Mouse (Mus musculus) CH12F3 (cell line): ENCODE data around the gene Csf3.
"Not testable (repeated sequence)": the region's sequence is repeated elsewhere in the genome, so short reads cannot be mapped to it uniquely, and the experiment has no call there.

Experiments used
- in situ Hi-C: fragments of 300-500 bp; cut with MboI; formaldehyde crosslinking; loops from 2 replicates; pipeline ENCODE4 v1.14.3; 2020; ENCODE audit warnings: low sequenced_read_pairs

Gene Csf3

DNA sequence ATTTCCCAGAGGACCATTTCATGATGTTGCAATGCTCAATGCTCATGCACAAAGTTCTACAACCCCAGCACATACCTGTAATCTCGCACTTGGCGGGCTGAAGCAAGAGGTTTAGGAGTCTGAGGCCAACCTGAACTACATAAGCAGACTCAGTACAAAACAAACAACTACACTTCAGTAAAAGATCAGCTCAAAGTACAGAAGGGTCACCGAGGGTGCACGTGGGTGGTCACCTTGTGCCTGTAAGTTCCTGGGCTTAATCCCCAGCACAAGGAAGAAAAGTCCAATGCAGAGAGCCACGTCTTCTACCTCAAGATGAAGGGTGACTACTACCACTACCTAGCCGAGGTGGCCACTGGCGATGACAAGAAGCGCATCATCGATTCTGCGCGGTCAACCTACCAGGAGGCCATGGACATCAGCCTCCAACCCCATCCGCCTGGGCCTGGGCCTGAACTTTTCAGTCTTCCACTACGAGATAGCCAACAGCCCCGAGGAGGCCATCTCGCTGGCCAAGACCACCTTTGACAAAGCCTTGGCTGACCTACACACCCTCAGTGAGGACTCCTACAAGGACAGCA lies 25.0 kb downstream of the Csf3 start:
- in situ Hi-C loops, result loop anchor here (10.0 kb wide), 1 partner anchor 59 kb away; no protein-coding TSS in a partner anchor

DNA sequence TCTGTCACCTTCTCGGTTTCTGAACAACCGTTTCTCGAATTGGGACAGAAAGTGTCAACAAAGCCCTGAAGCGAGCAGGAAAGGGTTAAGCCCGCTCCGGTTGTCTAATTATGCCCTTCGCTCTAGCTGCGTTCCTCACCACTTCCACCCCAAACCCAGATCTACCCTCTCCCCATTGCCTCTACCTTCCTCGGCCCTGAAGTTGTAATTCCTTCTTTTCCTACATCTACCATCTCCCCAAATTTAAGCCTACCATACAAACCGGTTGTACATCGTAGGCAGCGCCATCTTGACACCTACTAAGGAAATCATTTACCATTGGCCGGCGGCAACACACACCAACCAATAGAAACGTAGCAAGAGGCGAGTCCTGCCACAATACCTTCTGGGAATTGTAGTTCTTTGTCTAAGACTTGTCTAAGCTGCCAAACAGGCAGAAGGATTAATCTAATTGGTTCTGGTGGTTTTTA lies 28.1 kb downstream of the Csf3 start, which contains the start of gene Med24:
Gene Med24, minus strand, starts transcription at position 317 of the 470 bp plus-strand sequence.
- in situ Hi-C loops, result loop anchor here (10.0 kb wide), 1 partner anchor 56 kb away; no protein-coding TSS in a partner anchor

DNA sequence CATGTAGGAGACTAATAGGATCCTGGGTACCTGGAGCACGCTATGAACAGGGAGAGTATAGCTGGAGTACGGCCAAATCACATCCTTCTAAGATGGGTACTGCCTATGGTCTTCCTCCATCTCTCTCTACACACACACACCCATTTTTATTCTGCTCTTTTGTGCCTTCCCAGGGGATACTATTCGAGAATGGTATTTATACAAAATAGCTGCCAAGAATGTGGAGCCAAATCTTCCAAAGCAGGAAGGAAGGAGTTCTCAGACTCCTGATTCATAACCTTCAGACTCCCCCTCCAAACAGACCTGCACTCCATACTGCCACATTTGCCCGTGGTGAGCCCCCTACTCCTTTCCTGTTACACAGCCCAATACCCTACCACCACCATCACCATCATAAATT lies 29.7 kb downstream of the Csf3 start:
- in situ Hi-C loops, result no loop called here

DNA sequence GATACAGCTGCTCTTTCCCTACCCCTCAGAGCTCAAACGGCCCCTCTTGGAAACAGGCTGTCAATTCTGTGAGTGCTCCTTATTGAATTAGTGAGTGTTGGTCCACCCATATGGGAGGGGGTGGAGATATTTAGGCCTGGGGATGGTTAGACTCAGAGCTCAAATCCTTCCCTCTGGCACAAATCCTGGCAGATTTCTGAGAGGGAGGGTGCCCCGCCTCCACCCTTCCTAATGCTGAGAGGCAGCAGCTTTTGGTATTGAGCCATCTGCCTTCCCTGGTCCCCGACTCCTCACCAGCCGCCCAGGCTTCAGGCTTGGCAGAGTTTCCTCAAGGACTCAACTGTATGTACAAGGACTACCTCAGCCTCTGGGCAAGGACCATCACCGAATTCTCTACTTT lies 30.1 kb downstream of the Csf3 start:
- in situ Hi-C loops, result no loop called here

DNA sequence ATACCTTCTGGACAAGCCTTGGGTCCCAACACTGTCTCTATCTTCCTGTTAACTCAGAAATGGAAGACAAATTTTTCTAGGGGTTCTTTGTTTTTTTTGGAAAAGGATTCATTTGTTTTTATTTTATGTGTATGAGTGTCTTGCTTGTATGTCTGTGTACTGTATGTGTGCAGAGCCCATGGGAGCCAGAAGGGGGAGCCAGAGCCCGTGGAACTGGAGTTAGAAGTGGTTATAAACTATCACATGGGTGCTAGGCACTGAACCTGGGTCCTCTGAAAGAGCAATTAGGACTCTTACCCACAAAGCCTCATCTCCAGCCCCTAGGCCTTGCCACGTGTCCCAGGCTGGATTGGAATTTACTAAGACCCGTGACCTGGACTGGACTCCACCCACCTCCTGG lies 33.0 kb downstream of the Csf3 start:
- in situ Hi-C loops, result no loop called here

DNA sequence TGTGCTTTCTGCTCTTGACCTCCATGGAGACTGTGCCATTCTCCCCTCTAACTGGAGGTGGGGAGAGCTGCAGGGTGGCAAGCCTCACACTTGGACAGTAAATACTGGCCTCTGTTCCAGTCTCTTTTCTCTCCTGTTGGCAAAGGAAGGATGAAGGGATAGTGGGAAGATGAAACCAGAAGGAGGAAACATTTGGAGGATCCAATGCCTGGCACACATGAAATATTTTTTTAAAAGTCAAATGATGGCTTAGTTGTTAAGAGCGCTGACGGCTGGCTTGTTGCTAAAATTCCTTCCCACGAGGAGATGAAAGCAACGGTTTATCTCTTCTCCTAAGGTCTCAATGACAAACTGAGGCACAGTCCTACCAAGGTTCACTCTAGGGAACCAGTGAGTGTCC lies 34.0 kb downstream of the Csf3 start:
- in situ Hi-C loops, result no loop called here

DNA sequence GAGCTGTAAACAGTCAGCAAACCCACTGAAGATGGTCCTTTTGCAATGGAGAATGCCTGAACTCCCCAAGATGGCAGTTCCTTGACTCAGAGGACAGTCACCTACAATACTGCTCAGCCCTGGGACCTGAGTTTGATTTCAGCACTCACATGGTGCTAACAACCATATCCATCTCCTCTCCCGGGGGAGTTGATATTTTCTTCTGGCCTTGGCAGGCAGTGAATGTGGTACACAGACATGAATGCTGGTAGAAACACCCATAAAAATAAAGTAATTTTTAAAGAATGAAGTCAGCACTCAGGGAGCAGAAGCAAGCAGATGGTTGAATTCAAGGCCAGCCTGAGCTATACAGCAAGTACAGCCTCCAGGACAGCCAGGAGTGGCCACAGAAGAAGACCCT lies 35.1 kb downstream of the Csf3 start:
- in situ Hi-C loops, result no loop called here

DNA sequence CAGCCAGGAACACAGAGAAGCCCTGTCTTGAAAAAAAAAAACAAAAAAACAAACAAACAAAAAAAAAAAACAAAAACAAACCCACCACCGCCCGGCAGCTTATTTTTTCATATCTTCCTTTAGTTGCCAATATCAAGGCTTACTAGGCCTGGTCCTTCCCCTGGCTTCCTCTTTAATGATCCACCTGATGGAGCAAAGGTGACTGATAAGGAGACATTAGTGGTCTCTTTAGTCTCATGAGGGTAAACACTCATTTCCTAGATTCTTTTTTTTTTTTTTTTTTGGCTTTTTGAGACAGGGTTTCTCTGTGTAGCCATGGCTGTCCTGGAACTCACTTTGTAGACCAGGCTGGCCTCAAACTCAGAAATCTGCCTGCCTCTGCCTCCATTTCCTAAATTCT lies 36.2 kb downstream of the Csf3 start:
- in situ Hi-C loops, result not testable (repeated sequence)

DNA sequence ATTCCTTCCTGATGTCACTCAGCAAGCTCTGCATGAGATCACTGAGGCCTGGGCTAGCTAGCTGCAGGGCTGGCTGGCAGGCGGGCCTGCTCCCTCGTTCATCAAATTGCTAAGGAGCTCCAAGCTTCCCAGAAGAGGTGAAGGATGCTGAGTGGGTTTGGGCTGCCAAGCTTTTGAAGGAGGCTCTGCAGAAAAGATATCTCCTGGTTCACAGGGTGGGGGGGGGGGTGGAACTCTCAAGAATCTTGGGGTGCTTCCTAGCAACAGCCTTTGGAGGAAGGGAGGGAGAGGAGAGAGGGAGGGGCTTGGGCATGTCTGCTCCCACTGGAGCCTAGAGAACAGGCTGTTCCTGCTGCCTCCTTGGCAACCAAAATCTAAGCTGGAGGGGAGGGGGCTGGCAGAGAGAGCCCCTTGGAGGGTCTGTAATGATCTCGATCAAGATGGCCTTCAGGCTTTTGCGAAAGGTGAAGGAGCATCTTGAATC lies 37.4 kb downstream of the Csf3 start:
- in situ Hi-C loops, result no loop called here

DNA sequence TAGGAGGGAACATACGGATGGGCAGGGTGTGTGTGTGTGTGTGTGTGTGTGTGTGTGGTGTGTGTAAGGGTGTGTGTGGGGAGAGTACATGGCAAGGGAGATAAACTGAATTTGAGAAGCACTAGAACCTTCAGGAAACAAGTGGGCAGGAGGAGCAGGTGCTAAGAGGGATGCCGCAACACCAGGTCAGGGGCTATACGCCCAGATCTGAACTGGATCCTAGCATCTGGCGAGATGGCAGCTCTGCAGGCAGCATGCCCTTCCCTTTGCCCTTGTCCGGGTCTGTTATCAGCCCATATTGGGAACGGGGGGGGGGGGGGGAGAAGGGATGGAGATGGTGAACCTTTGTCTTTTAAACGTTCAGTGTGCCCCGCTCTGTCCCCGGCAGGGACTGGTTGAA lies 37.9 kb downstream of the Csf3 start:
- in situ Hi-C loops, result no loop called here

DNA sequence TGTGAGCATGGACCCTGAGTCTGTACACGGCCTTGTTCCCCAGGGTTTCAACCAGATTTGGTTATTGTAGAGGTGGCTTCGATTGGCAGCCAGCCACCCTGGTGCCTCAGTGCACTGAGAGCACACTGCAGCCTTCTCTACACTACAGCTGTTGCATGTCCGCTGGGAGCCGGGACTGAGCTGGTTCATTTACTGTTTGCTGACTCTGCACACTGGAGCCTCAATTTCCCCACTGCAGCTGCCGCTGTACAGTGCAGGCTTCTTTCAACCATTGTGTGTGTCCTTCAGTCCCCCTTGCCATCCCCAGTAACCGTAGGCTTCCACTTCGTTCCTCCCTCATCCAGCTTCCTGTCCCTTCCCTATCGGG lies 38.9 kb downstream of the Csf3 start:
- in situ Hi-C loops, result no loop called here

DNA sequence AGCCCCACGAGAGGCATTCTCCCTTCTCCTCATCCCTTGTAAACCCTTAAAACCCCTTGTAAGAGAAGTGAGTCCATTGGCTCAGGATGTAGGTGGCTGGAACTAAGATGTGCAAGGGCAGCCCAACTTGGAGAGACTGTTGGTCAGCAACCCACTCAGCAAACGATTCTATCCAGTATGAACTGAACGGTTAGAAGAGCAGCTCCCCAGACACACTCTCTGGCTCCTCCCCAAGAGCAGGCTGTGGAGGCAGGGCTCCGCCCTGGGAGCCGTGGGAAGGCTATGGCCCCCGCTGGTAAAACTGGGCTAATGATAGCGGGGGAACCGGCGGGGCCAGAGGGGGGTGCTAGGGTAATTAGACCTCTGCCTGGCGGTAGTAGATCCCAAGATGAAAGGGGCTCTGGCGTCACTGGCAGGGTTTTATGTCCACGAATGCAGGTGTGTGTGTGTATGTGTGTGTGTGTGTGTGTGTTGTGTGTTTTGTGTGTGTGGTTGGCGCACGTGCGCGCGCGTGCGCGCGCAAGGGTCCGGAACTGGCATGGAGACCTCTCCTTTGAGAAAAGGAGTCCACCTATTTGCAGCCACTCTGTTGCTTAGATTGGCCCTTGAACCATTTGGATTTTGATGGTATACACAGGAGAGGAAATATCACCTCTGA lies 39.5 kb downstream of the Csf3 start, which contains the start of gene Thra:
Gene Thra, plus strand, starts transcription at position 246 of the 658 bp plus-strand sequence.
- in situ Hi-C loops, result no loop called here

DNA sequence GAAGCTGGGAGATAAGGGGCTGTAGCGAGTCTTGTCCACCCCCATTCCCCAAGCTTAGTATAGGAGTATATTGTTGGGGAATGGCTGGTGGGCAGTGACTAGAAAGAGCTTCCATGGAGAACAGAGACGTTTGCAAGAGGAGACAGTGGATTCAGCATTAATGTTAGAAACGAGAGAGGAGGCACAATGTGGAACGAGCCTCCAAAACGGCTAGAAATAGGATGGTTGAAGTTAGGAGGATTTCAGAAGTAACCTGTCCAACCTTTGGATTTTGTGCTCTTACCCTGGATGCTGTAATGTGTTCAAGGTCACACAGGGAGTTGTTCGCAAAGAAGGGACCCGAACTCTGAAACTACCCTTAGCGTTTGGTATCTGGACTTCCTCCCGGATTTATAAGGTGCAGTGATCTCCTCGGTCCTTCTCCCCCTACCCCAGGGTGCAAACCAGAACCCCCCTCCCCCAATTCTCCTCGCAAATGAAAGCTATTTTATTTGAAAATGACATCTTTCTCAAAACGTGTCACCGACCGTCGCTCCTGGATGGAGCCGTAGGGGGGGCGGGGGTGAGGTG lies 40.1 kb downstream of the Csf3 start:
- in situ Hi-C loops, result no loop called here

DNA sequence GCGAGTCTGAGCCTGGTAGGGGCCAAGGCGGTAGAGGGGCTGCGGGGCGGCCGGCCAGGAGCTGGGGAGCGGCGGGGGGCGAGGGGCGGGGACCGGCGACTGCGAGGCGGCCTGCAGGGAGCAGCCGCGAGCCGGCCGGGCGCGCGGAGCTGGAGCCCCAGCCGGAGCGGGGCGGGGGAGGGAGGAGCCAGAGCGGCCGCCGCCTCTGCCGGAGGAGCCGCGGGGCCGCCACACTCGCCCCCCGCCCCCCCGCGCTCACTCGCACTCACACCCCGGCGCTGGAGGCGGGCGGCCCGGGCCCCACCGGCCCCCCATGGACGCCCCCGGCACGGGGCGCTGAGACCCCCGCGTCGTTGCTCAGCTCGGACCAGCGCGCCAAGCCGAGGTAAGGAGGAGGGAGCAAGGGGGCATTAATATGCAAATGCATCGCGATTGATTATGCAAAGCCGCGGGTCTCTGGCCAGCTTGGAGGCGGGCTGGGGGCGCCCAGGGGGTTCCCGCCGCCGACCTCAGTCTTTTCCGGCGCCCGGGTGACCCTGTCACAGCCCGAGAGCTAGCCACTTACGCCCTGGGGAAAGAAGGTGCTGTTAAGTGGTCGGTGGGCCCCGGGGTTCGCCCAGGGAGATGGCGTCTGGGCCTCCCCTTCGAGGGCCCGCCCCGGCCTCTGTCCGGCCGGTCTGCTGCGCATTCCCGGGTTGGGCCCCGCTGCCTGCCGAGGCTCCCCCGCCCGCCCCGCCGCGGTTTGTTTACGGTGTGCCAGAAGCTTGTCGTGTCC lies 40.7 kb downstream of the Csf3 start:
- in situ Hi-C loops, result no loop called here

DNA sequence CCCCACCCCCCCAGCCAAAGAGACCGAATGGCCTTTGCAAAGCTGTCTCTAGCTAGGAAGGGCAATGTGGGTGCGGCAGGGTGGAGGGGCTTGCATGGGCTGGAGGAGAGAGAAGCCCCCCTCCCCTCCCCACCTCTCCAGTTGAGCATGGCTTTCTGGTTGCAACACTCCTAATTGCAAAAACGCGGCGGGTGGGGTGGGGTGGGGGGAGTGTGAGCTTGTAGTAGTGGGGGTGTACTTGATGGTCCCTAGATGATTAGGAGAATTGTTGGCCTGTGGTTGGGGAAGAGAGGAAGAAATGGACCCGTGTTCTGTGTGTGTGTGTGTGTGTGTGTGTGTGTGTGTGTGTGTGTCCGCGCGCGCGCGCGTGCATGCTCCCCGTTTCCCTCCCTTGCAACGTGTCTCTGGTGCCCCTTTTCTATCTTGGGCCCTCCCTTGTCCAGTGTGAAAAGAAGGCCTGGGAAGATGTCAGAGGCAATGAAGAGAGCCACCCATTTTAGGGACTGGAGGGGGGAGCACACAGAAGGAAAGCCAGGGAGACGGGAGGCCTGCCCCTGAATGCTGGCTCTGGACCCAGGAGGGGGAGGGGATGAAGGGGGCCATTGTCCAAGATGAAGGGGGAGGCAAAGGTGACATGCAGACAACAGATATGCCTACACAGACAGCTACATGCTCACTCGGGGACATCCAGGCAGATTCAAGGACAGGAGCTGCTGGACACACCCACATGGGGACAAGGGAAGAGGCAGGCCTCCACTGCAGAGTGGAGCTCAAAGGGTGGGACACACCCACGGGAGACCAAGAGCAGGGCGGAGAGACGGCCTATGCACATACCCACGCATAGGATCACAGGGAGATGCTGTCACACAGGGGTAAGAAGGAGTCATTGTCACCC lies 41.6 kb downstream of the Csf3 start:
- in situ Hi-C loops, result no loop called here

DNA sequence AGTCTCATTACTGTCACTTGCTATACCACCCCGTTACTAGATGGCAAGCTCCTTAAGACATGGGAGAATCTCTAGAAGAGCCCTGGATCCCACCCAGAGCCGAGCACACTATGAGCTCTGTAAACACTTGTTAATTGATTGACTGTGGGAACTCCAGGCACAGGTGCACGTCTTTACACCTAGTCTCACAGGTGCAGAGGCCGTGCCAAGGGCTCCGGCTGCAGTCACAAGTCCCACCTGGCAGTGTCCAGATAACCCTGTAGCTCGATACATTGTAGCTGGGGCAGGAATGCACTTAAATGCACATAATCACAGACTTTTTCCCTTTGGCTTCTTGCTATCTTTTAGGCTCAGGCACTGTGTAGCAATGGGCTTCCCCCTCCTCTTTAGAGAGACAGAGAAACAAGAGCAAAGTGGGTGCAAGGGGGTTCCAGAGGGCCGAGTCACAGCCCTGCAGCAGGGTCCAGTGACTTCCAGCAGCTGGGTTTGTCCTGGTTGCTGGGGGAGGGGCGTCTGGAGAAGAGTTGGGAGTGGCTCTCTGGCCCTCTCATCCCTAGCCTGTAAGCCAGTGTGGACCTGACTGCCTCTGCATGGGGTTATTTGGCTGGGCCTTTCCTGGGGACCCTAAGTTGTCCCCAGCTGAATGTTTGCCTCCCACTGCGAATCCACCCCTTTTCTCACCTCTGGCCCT lies 42.7 kb downstream of the Csf3 start:
- in situ Hi-C loops, result no loop called here

DNA sequence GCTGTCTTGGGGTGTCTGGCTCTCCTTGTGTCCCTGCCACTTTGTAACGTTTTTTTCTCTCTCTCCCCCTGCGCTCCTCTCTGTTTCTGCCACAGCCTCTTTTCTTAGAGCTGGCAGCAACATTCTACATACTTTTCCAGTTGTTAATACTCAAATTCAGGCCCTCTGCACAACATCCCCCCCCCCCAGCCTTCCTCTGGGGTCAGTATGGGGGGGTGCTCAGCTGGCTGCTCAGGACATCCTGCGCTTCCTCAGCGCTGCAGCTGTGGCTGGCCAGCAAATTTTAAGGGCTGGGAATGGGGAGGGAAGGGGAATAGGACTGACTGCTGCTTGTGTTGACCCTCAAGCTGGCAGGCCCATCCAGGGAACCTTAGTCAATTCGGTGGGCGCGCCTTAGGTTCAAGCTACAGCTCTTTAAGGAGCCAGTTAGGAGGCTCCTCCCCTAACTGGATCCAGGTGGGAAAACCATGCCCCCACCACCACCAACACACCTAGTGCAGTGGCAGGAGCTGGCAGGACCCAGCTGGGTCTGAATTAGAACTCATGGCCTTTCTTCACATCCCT lies 43.5 kb downstream of the Csf3 start:
- in situ Hi-C loops, result no loop called here

DNA sequence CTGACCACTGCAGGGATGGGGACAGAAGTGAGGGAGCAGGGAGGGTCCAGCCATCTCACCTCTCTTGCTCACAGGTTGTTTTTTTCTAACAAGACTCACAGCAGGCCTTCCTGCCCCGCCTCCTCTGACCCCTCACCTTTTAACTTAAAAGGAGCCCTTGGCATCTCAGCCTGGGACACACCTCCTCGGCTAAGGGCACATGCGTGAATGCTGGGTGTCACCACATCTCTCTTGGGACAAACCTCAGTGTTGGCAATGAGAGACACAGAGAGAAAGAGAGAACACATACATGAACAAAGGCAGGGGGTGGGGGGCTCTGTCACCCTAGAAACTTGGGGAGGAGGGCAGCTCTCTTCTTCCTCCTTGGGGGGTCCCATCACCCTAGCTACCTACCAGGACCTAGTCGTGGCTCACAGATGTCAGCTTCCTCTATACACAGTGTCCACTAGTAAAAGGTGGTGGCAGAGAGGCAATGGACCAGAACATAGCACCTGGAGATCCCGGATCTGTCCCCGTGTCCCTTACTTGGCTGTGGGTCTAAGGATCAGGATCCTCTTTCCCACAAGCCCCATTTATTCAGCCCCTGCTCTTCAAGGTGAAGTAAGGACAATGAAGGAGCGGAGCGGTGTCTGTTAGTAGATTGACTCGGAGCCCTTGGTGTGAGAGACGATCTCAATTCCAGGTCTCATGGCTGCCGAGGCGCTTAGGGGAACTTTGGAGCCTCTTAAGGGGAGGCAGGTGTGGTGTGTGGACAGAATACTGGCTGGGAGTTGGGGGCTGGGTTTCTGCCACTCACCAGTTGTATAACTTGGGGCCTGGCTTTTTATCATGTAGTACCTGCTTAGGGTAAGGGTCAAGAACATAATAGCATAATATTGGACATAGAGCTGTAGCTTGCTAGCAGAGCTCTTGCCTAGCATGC lies 45.1 kb downstream of the Csf3 start:
- in situ Hi-C loops, result no loop called here
